Mouse (Mus musculus) lung, postnatal 0 days (tissue): ENCODE data around the gene 1700003F12Rik. TPM values are rescaled to one million over a fixed set of nuclear protein-coding genes. Genes with fewer than 3 reads are reported as not detected.

Source experiments
- ATAC-seq: fragments of 200-750 bp; cut with Nextera tagmentation; 2 replicates; pipeline ENCODE4 v1.8.0; 2017; ENCODE audit warnings: moderate library complexity
- DNase-seq: peaks from one replicate; pipeline ENCODE4 v3.0.0-alpha.2; 2016; ENCODE audit warnings: low spot score
- H3K27ac ChIP-seq: fragments of 300-500 bp; sonication (generic); 2 replicates; pipeline ENCODE4 v1.5.1; 2014; ENCODE audit warnings: antibody characterized with exemption, mild to moderate bottlenecking, low read length, mixed read lengths
- H3K27me3 ChIP-seq: fragments of 300-500 bp; sonication (generic); replicated peaks from 2 replicates; pipeline ENCODE4 v1.6.1; 2014; ENCODE audit warnings: low read length, mixed read lengths; ENCODE audit not compliant: insufficient read depth
- H3K36me3 ChIP-seq: fragments of 300-500 bp; sonication (generic); 2 replicates; pipeline ENCODE4 v1.6.1; 2014; ENCODE audit warnings: low read length, mixed read lengths; ENCODE audit not compliant: insufficient read depth
- H3K4me1 ChIP-seq: fragments of 300-500 bp; sonication (generic); 2 replicates; pipeline ENCODE4 v1.6.1; 2014; ENCODE audit warnings: antibody characterized with exemption, low read depth, low read length, mixed read lengths; ENCODE audit not compliant: insufficient read depth
- H3K4me2 ChIP-seq: fragments of 300-500 bp; sonication (generic); replicated peaks from 2 replicates; pipeline ENCODE4 v1.6.1; 2014; ENCODE audit warnings: low read depth, mild to moderate bottlenecking, low read length, moderate library complexity, mixed read lengths
- H3K4me3 ChIP-seq: fragments of 300-500 bp; sonication (generic); 2 replicates; pipeline ENCODE4 v1.5.1; 2014; ENCODE audit warnings: low read depth, low read length
- H3K9ac ChIP-seq: fragments of 300-500 bp; sonication (generic); replicated peaks from 2 replicates; pipeline ENCODE4 v1.6.1; 2014; ENCODE audit warnings: low read depth, mild to moderate bottlenecking
- H3K9me3 ChIP-seq: fragments of 300-500 bp; sonication (generic); 2 replicates; pipeline ENCODE4 v1.6.1; 2016; ENCODE audit warnings: low read length, mixed read lengths
- CTCF ChIP-seq: IDR thresholded peaks from 2 replicates; pipeline ENCODE4 v1.5.1; 2016; ENCODE audit warnings: antibody characterized with exemption, mild to moderate bottlenecking
- EP300 ChIP-seq: IDR thresholded peaks from 2 replicates; pipeline ENCODE4 v1.6.1; 2016; ENCODE audit warnings: antibody characterized with exemption, mild to moderate bottlenecking, control low read depth
- WGBS: fragments of 180-500 bp; shearing (Covaris S2); extraction: QIAGEN DNeasy Blood & Tissue Kit; methylation state at CpG from one replicate; pipeline ENCODE4 v1.1.7; 2014; 5-methylcytosine and 5-hydroxymethylcytosine counted together
- polyA plus RNA-seq: library from polyadenylated mRNA; unstranded; fragments of >200 nt; fragmentation: Nextera tagmentation; extraction: Ambion mirVana; gene quantifications from 2 replicates; pipeline ENCODE4 v1.2.1, GENCODE M21; 2015

The 1700003F12Rik gene
- polyA plus RNA-seq, 1 experiment from 2014 or later: 1.3 TPM

GRCm38 (mm10) chr2:154570666-154571065 is 23.8 kb downstream of the 1700003F12Rik start:
- peaks cover 9% of the 10 kb centered on the region for H3K4me1 ChIP-seq
- no peak overlapping the region for H3K9ac ChIP-seq
- no peak for DNase-seq
- H3K36me3 ChIP-seq: no peaks in the 10 kb centered on the region
- ATAC-seq: no peak
- WGBS: 39% methylated on average over 4 of the region's 4 CpGs
- no peaks in the 10 kb centered on the region for H3K27me3 ChIP-seq
- no peak overlapping the region for H3K4me3 ChIP-seq
- no peak for TF ChIP-seq EP300
- TF ChIP-seq CTCF: no peak
- no peaks in the 10 kb centered on the region for H3K9me3 ChIP-seq
- no peak overlapping the region for H3K27ac ChIP-seq
- H3K4me2 ChIP-seq: no peak overlapping the region

GRCm38 (mm10) chr2:154571266-154571665 is 24.4 kb downstream of the 1700003F12Rik start:
- Histone ChIP-seq H3K27ac (no peak overlapping the region), H3K4me1 (peaks cover 9% of the 10 kb centered on the region), H3K9me3 (no peaks in the 10 kb centered on the region), H3K4me3 (no peak overlapping the region), H3K36me3 (no peaks in the 10 kb centered on the region), H3K4me2 (no peak overlapping the region), H3K27me3 (no peaks in the 10 kb centered on the region), H3K9ac (no peak overlapping the region)
- TF ChIP-seq CTCF (no peak), EP300 (no peak)
- DNase-seq (no peak), ATAC-seq (no peak)
- whole genome bisulfite sequencing: 83% methylated on average over 4 of the region's 4 CpGs

GRCm38 (mm10) chr2:154571976-154572375 is 25.1 kb downstream of the 1700003F12Rik start:
- TF ChIP-seq CTCF (no peak), EP300 (no peak)
- H3K36me3 ChIP-seq: no peaks in the 10 kb centered on the region
- DNase-seq (no peak), ATAC-seq (no peak)
- 57% methylated on average over 8 of the region's 8 CpGs for WGBS
- peaks cover 9% of the 10 kb centered on the region for H3K4me1 ChIP-seq
- H3K9me3 ChIP-seq: no peaks in the 10 kb centered on the region
- H3K27ac ChIP-seq: no peak overlapping the region
- H3K9ac ChIP-seq: no peak overlapping the region
- H3K27me3 ChIP-seq: no peaks in the 10 kb centered on the region
- H3K4me3 ChIP-seq: no peak overlapping the region
- H3K4me2 ChIP-seq: no peak overlapping the region

GRCm38 (mm10) chr2:154572996-154573395 is 26.1 kb downstream of the 1700003F12Rik start:
- Histone ChIP-seq H3K4me2 (no peak overlapping the region), H3K4me1 (peaks cover 6% of the 10 kb centered on the region), H3K27me3 (no peaks in the 10 kb centered on the region), H3K36me3 (no peaks in the 10 kb centered on the region), H3K9me3 (no peaks in the 10 kb centered on the region), H3K27ac (no peak overlapping the region), H3K9ac (no peak overlapping the region), H3K4me3 (no peak overlapping the region)
- WGBS: 60% methylated on average over 3 of the region's 3 CpGs
- TF ChIP-seq EP300 (no peak), CTCF (no peak)
- ATAC-seq (no peak), DNase-seq (no peak)

- Histone ChIP-seq H3K4me1 (no peaks in the 10 kb centered on the region), H3K4me3 (no peak overlapping the region), H3K9me3 (no peaks in the 10 kb centered on the region), H3K9ac (no peak overlapping the region), H3K27me3 (no peaks in the 10 kb centered on the region), H3K36me3 (no peaks in the 10 kb centered on the region), H3K4me2 (no peak overlapping the region), H3K27ac (no peak overlapping the region)
- TF ChIP-seq CTCF: no peak
- no peak for TF ChIP-seq EP300
- 70% methylated on average over 7 of the region's 7 CpGs for WGBS
- ATAC-seq (no peak), DNase-seq (no peak)
Measured at GRCm38 (mm10) chr2:154574271-154574670, 27.4 kb downstream of the 1700003F12Rik start.

DNA sequence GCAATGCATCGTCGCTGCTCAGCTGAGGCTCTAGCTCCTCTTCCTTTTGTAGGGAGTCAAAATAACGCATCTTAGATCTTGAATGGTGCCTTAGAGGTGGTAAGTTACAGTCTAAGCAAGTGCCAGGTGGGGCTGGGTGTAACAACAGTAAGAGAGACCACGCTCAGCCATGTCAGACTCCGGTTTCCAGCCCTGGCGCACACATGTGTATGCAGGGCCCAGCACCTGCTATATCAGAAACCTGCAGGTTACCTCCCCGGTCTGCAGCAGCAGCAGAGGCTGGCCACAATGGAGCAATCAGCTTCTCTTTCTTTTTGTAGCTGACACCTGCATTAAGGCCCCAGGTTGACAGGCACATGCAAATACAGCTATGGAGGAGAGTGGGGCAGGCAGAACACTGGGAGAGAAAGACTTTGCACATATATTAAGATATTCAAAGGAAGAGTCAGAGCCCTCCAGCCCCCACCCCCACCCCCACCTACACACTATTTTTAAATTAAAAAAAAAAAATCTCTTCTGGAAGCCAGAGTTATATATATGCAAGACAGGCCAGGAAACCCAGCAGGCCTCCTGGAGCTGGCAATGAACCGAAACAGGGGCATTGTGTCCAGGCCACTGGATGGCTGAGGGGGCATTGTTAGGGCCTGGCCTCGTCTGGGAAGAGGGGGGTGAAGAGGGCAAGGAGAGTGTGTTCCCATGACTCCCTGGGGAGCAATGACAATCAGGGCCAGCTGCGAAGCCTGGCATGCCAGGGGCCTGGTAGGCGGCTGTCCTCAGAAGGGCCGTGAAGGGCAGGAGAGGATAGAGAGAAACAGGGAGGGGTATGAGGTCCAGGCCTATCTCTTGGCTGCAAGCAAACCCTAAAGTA is 30.2 kb downstream of the 1700003F12Rik start:
- Histone ChIP-seq H3K4me2 (no peak overlapping the region), H3K36me3 (no peaks in the 10 kb centered on the region), H3K4me3 (no peak overlapping the region), H3K9me3 (no peaks in the 10 kb centered on the region), H3K4me1 (no peaks in the 10 kb centered on the region), H3K9ac (no peak overlapping the region), H3K27me3 (no peaks in the 10 kb centered on the region), H3K27ac (no peak overlapping the region)
- no peak for TF ChIP-seq EP300
- no peak for TF ChIP-seq CTCF
- no peak for DNase-seq
- WGBS: 56% methylated on average over 12 of the region's 12 CpGs
- ATAC-seq: no peak
